Mouse (Mus musculus) neural tube, embryonic 14.5 days (tissue): ENCODE data around the gene Lnx2. TPM values are rescaled to one million over a fixed set of nuclear protein-coding genes. Genes with fewer than 3 reads are reported as not detected.
A peak's percentile ranks its signal among the peaks of the same experiment; 100 is the strongest.

ENCODE experiments used
- ATAC-seq: fragments of 200-750 bp; cut with Nextera tagmentation; 2 replicates; pipeline ENCODE4 v1.8.0; 2017; ENCODE audit warnings: low read depth, mild to moderate bottlenecking, moderate TSS enrichment, moderate library complexity
- H3K27ac ChIP-seq: fragments of 300-500 bp; sonication (generic); 2 replicates; pipeline ENCODE4 v1.5.1; 2014; ENCODE audit warnings: low read depth, mild to moderate bottlenecking, control low read depth, low read length, moderate library complexity, mixed read lengths
- H3K27me3 ChIP-seq: fragments of 300-500 bp; sonication (generic); 2 replicates; pipeline ENCODE4 v1.6.1; 2014; ENCODE audit warnings: low read length; ENCODE audit not compliant: control insufficient read depth, insufficient read depth
- H3K36me3 ChIP-seq: fragments of 300-500 bp; sonication (generic); 2 replicates; pipeline ENCODE4 v1.6.1; 2014; ENCODE audit warnings: low read length, mixed read lengths; ENCODE audit not compliant: control insufficient read depth, insufficient read depth
- H3K4me1 ChIP-seq: fragments of 300-500 bp; sonication (generic); 2 replicates; pipeline ENCODE4 v1.6.1; 2014; ENCODE audit warnings: low read length; ENCODE audit not compliant: control insufficient read depth, insufficient read depth
- H3K4me2 ChIP-seq: fragments of 300-500 bp; sonication (generic); 2 replicates; pipeline ENCODE4 v1.6.1; 2014; ENCODE audit warnings: mild to moderate bottlenecking, low read depth, low read length, control low read depth
- H3K4me3 ChIP-seq: fragments of 300-500 bp; sonication (generic); 2 replicates; pipeline ENCODE4 v1.5.1; 2014; ENCODE audit warnings: low read depth, low read length, control low read depth, mixed read lengths
- H3K9ac ChIP-seq: fragments of 300-500 bp; sonication (generic); replicated peaks from 2 replicates; pipeline ENCODE4 v1.6.1; 2014; ENCODE audit warnings: low read depth, mild to moderate bottlenecking, control low read depth, low read length, mixed read lengths
- H3K9me3 ChIP-seq: fragments of 300-500 bp; sonication (generic); 2 replicates; pipeline ENCODE4 v1.6.1; 2016; ENCODE audit warnings: low read length; ENCODE audit not compliant: control insufficient read depth
- WGBS: fragments of 180-500 bp; shearing (Covaris S2); extraction: QIAGEN DNeasy Blood & Tissue Kit; methylation state at CpG from one replicate; pipeline ENCODE4 v1.1.7; 2014; 5-methylcytosine and 5-hydroxymethylcytosine counted together
- polyA plus RNA-seq: library from polyadenylated mRNA; unstranded; fragments of >200 nt; fragmentation: Nextera tagmentation; extraction: Ambion mirVana; gene quantifications from 2 replicates; pipeline ENCODE4 v1.2.1, GENCODE M21; 2014

The Lnx2 gene
- polyA plus RNA-seq, 1 experiment from 2014 or later, result 3.9 TPM

DNA sequence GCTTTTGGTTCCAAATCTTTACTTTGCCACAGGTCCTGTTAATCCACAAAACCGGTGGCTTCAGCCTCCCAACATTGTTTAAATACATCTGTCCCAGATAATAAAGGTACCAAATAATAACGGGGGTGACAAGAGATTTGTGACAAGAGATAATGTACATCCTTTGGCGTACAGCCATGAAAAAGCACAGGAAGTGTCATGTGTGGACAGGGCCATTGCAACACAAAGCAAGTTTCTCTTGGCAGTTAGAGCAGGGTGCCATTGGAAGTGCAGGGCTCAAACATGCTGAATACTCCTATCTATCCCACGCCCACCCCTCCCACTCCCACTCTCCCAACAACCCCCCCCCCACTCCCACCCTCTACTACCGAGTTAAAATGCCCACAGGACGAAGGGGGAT is 81.4 kb downstream of the Lnx2 start:
- H3K36me3 ChIP-seq, result no peaks in the 10 kb centered on the region
- no peaks in the 10 kb centered on the region for H3K4me1 ChIP-seq
- no peak overlapping the region for H3K9ac ChIP-seq
- H3K4me2 ChIP-seq, result no peak overlapping the region
- no peaks in the 10 kb centered on the region for H3K27me3 ChIP-seq
- no peak for ATAC-seq
- H3K4me3 ChIP-seq, result no peak overlapping the region
- no peaks in the 10 kb centered on the region for H3K9me3 ChIP-seq
- H3K27ac ChIP-seq, result no peak overlapping the region
- WGBS, result 65% methylated on average over 6 of the region's 6 CpGs

DNA sequence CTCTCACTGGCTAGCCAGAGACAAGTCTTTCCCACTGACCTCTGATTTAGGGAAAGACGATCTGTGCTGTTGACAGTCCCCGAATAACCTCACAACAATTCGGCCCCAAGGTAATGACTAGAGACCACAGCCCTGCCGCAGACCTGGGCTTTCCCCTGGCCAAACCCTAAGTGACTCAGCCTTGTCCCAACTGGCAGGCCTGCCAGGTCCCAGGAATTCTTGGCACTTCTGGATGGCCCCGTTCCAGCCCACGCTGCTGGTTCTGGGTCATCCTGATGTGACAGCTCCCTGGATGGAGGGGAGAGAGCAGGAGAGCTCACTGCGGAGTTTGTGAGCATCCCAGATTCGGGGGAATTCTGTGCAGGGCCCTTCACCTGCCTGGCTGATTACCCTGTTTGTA is 82.9 kb downstream of the Lnx2 start:
- Histone ChIP-seq H3K4me1 (no peaks in the 10 kb centered on the region), H3K36me3 (no peaks in the 10 kb centered on the region), H3K4me2 (no peak overlapping the region), H3K9me3 (no peaks in the 10 kb centered on the region), H3K4me3 (no peak overlapping the region), H3K27ac (no peak overlapping the region), H3K27me3 (no peaks in the 10 kb centered on the region), H3K9ac (no peak overlapping the region)
- ATAC-seq, result no peak
- WGBS, result 60% methylated on average over 8 of the region's 8 CpGs

DNA sequence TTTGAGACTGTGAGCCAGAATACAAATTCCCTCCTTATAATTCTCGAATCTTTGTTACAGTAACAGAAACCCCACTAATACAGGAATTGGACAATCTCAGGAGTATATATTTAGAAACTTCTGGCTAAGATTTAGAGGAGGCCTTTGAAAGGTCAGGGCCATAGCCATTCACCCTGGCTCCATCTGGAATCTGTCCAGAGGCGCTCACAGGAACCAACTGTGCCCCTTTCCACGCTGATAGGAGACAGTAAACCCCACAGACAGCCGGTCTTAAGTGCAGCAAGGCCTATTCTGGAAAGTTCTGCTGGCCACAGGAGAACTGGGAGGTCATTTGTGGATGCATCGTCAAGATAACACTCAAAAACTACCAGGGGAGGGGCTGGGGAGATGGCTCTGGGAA is 87.3 kb downstream of the Lnx2 start:
- Histone ChIP-seq H3K4me3 (no peak overlapping the region), H3K36me3 (no peaks in the 10 kb centered on the region), H3K4me2 (no peak overlapping the region), H3K9ac (no peak overlapping the region), H3K9me3 (no peaks in the 10 kb centered on the region), H3K27me3 (0 out of 2 replicates have a peak, but pooled peaks cover 3% of the 10 kb centered on the region), H3K27ac (no peak overlapping the region), H3K4me1 (peaks cover 7% of the 10 kb centered on the region; the same call in 1 of the 2 replicates)
- ATAC-seq, result no peak
- WGBS, result 82% methylated on average over 5 of the region's 5 CpGs

DNA sequence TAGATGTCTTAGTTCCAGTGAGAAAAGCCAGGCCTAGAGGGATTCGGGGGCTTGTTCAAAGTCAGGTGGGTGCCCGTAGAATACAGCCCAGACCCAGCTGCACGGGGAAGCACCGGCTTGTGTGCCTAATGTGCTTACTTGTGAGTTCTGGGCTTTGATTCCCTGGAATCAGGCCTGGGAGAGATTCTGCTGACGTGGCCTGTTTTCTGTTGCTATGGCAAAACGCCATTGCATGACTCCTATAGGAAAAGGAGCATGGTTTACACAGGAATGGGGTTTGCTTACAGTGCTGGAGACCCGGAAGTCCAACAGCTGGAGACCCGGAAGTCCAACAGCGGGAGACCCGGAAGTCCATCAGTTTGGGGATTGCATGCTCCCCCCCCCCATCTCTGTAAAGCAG is 88.8 kb downstream of the Lnx2 start:
- no peak overlapping the region for H3K4me2 ChIP-seq
- H3K4me1 ChIP-seq, result peaks cover 7% of the 10 kb centered on the region; the same call in 1 of the 2 replicates
- H3K27me3 ChIP-seq, result 0 out of 2 replicates have a peak, but pooled peaks cover 3% of the 10 kb centered on the region
- no peak overlapping the region for H3K27ac ChIP-seq
- H3K9me3 ChIP-seq, result no peaks in the 10 kb centered on the region
- no peak overlapping the region for H3K9ac ChIP-seq
- no peak for ATAC-seq
- WGBS, result 84% methylated on average over 10 of the region's 10 CpGs
- no peak overlapping the region for H3K4me3 ChIP-seq
- no peaks in the 10 kb centered on the region for H3K36me3 ChIP-seq

DNA sequence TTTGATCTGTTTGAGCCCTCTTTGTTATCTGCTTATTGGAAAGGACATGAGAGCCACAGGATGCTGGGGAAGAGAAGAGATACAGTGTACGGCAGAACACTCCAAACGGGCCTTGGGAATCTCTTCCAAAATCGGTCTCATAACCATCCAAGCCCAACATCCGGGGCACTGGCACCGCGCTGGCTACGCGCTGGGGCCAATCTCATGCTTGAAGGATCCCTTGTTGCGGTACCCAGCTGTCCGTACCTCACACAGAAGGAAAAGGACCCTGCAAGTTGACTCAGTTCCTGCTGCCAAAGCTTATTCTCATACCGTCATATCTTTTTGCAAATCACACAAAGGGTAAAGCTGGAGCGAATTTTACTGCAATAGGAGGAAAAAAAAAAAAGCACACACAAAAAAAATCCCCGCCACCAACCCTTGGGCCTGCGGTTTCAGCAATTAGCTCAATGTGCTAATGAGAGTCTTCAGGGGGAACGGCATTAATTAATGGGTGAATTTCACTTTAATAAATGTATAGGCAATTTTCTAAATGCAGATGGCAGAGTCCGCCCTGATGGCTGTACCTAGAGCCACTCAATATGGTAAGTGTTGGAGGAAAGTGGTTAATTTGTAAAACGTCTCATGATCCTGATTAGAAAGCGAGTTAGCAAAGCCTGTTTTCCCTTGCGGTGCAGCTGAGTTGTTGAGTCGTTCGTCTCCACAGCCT is 90.5 kb downstream of the Lnx2 start:
- peak overlapping the region; percentile 17; the same call in 1 of the 2 replicates for H3K4me2 ChIP-seq
- H3K27me3 ChIP-seq, result peaks cover 3% of the 10 kb centered on the region; the same call in 1 of the 2 replicates
- H3K36me3 ChIP-seq, result no peaks in the 10 kb centered on the region
- no peak overlapping the region for H3K9ac ChIP-seq
- H3K27ac ChIP-seq, result 0 out of 2 replicates have a peak overlapping the region, but pooled peaks have one; percentile 10
- H3K4me1 ChIP-seq, result peaks cover 7% of the 10 kb centered on the region; the same call in 1 of the 2 replicates
- 51% methylated on average over 21 of the region's 21 CpGs for WGBS
- no peak overlapping the region for H3K4me3 ChIP-seq
- ATAC-seq, result no peak
- H3K9me3 ChIP-seq, result no peaks in the 10 kb centered on the region

DNA sequence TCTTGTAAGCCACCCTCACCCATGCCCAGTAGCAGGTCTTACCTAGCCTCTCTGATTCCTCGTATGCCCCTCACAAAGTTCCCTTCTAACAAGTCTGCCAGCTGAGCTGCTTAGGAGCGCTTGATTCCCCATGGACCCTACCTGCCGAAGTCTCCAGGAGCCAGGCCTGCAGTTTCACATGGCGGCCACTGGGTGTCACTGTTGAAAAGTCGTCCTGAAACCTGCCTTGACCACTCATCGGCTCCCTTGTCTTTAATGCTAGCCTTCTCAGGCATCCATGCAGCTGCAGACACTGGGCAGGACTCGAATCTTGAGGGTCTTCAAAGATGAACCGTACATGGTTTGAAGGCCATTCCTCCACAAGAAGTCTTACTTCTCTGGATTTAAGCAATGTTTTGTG is 93.2 kb downstream of the Lnx2 start:
- no peak overlapping the region for H3K4me2 ChIP-seq
- peaks cover 3% of the 10 kb centered on the region; the same call in 1 of the 2 replicates for H3K27me3 ChIP-seq
- H3K27ac ChIP-seq, result no peak overlapping the region
- no peaks in the 10 kb centered on the region for H3K9me3 ChIP-seq
- H3K36me3 ChIP-seq, result no peaks in the 10 kb centered on the region
- 9% methylated on average over 8 of the region's 8 CpGs for WGBS
- no peak overlapping the region for H3K4me3 ChIP-seq
- no peak overlapping the region for H3K9ac ChIP-seq
- peaks cover 7% of the 10 kb centered on the region; the same call in 1 of the 2 replicates for H3K4me1 ChIP-seq
- ATAC-seq, result no peak; the same call in 1 of the 2 replicates

DNA sequence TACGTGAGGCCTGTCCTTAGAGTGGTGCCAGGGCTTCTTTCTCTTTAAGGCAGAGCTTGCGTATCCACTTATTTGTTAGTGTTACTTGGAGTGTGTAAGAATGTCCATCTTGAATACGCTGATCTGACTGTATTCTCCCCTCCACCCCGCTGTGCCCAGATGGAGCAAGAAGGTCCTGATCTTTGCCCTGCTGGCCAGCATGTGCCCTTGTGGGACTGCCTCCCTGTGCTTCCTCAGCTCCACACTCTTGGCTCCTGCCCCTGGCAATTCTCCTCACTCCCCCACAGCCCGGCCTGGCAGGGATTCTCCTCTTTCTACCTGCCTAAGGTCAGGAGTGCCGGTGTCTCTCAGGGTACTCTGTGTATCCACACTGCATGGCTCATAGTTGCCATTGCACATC is 95.0 kb downstream of the Lnx2 start:
- H3K27ac ChIP-seq, result no peak overlapping the region
- peaks cover 5% of the 10 kb centered on the region; the same call in 1 of the 2 replicates for H3K4me1 ChIP-seq
- H3K9ac ChIP-seq, result no peak overlapping the region
- H3K36me3 ChIP-seq, result no peaks in the 10 kb centered on the region
- ATAC-seq, result no peak
- H3K4me2 ChIP-seq, result no peak overlapping the region
- no peak overlapping the region for H3K4me3 ChIP-seq
- H3K27me3 ChIP-seq, result peaks cover 3% of the 10 kb centered on the region; the same call in 1 of the 2 replicates
- no peaks in the 10 kb centered on the region for H3K9me3 ChIP-seq
- 87% methylated on average over 6 of the region's 6 CpGs for WGBS

DNA sequence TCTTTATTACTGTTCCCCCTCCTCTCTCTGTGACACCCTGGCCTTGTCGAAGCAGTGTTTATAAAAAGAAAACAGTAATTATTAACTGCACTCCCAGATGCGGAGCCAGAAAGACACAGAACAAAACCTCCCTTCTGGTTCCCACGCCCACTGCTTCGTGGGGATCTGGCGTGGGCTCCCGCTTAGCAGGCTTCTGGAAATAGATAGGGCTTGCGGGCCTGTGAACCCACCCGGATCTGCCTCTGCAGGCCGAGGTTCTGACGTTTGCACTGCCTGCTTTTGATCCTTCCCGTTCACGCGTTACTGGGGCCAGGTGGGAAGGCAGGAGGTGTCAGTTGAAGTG is 101.6 kb downstream of the Lnx2 start:
- Histone ChIP-seq H3K4me2 (no peak overlapping the region), H3K9me3 (no peaks in the 10 kb centered on the region), H3K4me1 (no peaks in the 10 kb centered on the region), H3K4me3 (no peak overlapping the region), H3K27me3 (no peaks in the 10 kb centered on the region), H3K27ac (no peak overlapping the region), H3K36me3 (no peaks in the 10 kb centered on the region), H3K9ac (no peak overlapping the region)
- 78% methylated on average over 13 of the region's 13 CpGs for WGBS
- no peak for ATAC-seq

DNA sequence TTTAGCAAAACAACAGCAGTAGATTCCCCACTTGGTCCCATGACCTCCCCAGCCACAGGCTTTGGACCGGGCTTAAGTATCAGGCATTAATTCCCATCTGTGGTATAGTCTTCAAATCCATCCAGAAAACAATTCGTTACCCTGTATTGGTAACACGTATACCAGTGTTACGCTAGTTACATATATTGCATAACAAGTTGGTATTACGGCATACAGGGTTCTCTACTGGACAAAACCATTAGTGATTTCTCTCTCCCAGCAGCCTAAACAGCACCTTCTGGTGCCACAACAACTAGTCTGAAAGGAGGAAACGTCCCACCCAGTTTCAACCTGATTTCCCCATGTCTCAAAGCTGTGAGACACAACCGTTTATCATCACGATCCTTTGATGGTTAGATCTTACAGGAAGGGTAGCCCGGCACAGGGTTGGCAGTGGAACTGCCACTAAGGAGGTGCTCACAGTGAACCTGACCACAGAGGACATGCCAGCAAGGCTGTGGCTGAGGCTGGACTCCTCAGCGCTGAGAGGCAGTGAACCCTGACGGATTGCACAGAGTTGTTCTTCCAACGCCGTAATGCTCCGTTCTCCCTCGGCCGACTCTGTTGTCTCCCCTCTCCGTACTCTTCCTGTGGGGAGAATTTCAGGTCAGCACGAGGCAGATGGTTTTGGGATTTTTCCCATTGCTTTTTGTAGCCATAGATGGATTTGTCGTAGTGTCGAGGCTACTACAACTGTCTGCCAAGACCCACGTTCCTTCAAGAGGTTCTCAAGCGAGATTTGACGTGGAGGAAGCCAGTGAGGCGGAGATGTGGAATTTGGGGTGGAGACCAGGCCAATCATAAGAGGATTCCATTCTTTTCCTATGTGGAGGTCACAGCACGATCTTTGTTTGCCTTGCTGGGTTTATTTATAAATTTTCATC is 102.3 kb downstream of the Lnx2 start:
- no peak overlapping the region for H3K4me3 ChIP-seq
- H3K36me3 ChIP-seq, result no peaks in the 10 kb centered on the region
- H3K4me1 ChIP-seq, result no peaks in the 10 kb centered on the region
- no peak overlapping the region for H3K4me2 ChIP-seq
- H3K9ac ChIP-seq, result no peak overlapping the region
- H3K27me3 ChIP-seq, result no peaks in the 10 kb centered on the region
- no peak overlapping the region for H3K27ac ChIP-seq
- ATAC-seq, result no peak
- no peaks in the 10 kb centered on the region for H3K9me3 ChIP-seq
- 85% methylated on average over 25 of the region's 25 CpGs for WGBS
